Mouse (Mus musculus): ENCODE measurements at regions not wholly inside any gene's neighbourhood (a gene's known extent, or its start where the extent isn't known, plus 50 kb on each side); places are given as distances from the start of the nearest gene placed in this dataset.

DNA sequence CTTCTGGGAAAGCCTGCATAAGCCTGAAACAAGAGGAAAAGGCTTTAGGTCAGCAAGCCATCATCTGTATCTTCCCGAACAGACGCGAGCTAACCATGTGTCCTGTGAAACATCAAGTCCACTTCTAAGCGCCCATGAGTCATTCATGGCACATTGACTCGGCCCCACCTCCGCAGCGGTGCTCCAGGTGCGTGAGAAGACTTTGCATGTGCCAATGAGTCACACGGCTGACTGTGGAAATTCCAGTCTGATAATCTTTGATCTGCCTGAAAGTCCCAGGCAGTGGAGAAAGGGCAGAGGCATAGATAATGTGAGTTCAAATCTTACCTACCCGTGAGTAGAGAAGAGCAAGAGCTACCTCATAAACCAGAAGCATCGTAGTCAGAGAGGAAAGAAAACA lies 137.8 kb downstream of the Pfkfb3 start:
- no peak overlapping the region for H3K4me2 ChIP-seq (replicated peaks; ENCODE audit: low read depth)
- 73% methylated on average over 11 of the region's 11 CpGs for WGBS
- TF ChIP-seq EP300 (optimal IDR thresholded peaks at IDR 0.05) (no peak), CTCF (IDR thresholded peaks at IDR 0.05; ENCODE audit: low read depth) (no peak)
- no peak overlapping the region for H3K27ac ChIP-seq (replicated peaks)
- no peak overlapping the region for H3K4me3 ChIP-seq (ENCODE audit: low read depth, low read length)
- H3K9ac ChIP-seq (ENCODE audit: low read length): no peak overlapping the region
- no peaks in the 10 kb centered on the region for H3K27me3 ChIP-seq (ENCODE audit: control insufficient read depth, insufficient read depth, low read length)
- ATAC-seq (ENCODE audit: low FRiP score, low TSS enrichment) (peak; percentile 82), DNase-seq (ENCODE audit: low spot score) (peak; percentile 33)
- no peaks in the 10 kb centered on the region for H3K9me3 ChIP-seq (ENCODE audit: control insufficient read depth, low read length)
- H3K4me1 ChIP-seq (replicated peaks; ENCODE audit: control insufficient read depth, insufficient read depth): no peaks in the 10 kb centered on the region
- no peaks in the 10 kb centered on the region for H3K36me3 ChIP-seq (ENCODE audit: control insufficient read depth, insufficient read depth, low read length)

DNA sequence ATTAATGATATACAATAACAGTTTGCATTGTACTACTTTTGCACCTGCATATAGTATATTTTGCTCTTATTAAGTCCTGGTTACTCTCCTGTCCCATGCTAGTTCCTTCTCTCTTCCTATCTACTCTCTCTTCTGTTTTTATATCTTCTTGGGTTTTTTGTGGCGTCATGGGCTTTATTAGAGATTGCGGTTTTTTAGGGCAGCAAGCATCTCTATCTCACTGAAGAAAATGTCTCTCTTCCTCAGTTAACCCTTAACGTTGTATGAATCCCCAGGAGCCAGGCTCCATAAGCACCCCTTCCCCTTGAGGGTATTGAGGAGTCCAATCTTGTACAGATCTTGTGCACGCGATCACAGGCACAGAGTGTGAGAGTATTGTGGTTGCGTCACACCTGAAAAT lies 141.4 kb downstream of the Pfkfb3 start:
- Histone ChIP-seq H3K36me3 (ENCODE audit: control insufficient read depth, insufficient read depth, low read length) (no peaks in the 10 kb centered on the region), H3K4me1 (replicated peaks; ENCODE audit: control insufficient read depth, insufficient read depth) (no peaks in the 10 kb centered on the region), H3K4me2 (replicated peaks; ENCODE audit: low read depth) (no peak overlapping the region), H3K9ac (ENCODE audit: low read length) (no peak overlapping the region), H3K27me3 (ENCODE audit: control insufficient read depth, insufficient read depth, low read length) (no peaks in the 10 kb centered on the region), H3K4me3 (ENCODE audit: low read depth, low read length) (no peak overlapping the region), H3K27ac (replicated peaks) (no peak overlapping the region), H3K9me3 (ENCODE audit: control insufficient read depth, low read length) (no peaks in the 10 kb centered on the region)
- 86% methylated on average over 6 of the region's 6 CpGs for WGBS
- DNase-seq (ENCODE audit: low spot score): no peak
- no peak for ATAC-seq (ENCODE audit: low FRiP score, low TSS enrichment)
- no peak for TF ChIP-seq EP300 (optimal IDR thresholded peaks at IDR 0.05)
- TF ChIP-seq CTCF (IDR thresholded peaks at IDR 0.05; ENCODE audit: low read depth): no peak

- no peak for ATAC-seq (ENCODE audit: low FRiP score, low TSS enrichment)
- whole genome bisulfite sequencing: 57% methylated on average over 5 of the region's 6 CpGs
These were observed 145.4 kb downstream of the Pfkfb3 start for GRCm38 (mm10) chr2:11408497-11408896.

GRCm38 (mm10) chr2:11406103-11406615 lies 147.7 kb downstream of the Pfkfb3 start:
- 65% methylated on average over 1 of the region's 1 CpGs for WGBS
- Histone ChIP-seq H3K9me3 (ENCODE audit: control insufficient read depth, low read length) (no peaks in the 10 kb centered on the region), H3K27ac (replicated peaks) (no peak overlapping the region), H3K4me3 (ENCODE audit: low read depth, low read length) (no peak overlapping the region), H3K9ac (ENCODE audit: low read length) (no peak overlapping the region), H3K4me2 (replicated peaks; ENCODE audit: low read depth) (no peak overlapping the region), H3K4me1 (replicated peaks; ENCODE audit: control insufficient read depth, insufficient read depth) (no peaks in the 10 kb centered on the region), H3K36me3 (ENCODE audit: control insufficient read depth, insufficient read depth, low read length) (no peaks in the 10 kb centered on the region), H3K27me3 (ENCODE audit: control insufficient read depth, insufficient read depth, low read length) (no peaks in the 10 kb centered on the region)
- DNase-seq (ENCODE audit: low spot score): no peak
- TF ChIP-seq EP300 (optimal IDR thresholded peaks at IDR 0.05) (no peak), CTCF (IDR thresholded peaks at IDR 0.05; ENCODE audit: low read depth) (no peak)
- ATAC-seq (ENCODE audit: low FRiP score, low TSS enrichment): no peak

More at GRCm38 (mm10) chr2:11408497-11408896, 145.4 kb downstream of the Pfkfb3 start:
- no peak overlapping the region for H3K27ac ChIP-seq (replicated peaks)
- H3K4me1 ChIP-seq (replicated peaks; ENCODE audit: control insufficient read depth, insufficient read depth): no peaks in the 10 kb centered on the region
- DNase-seq (ENCODE audit: low spot score): no peak
- TF ChIP-seq CTCF (IDR thresholded peaks at IDR 0.05; ENCODE audit: low read depth): no peak
- no peak for TF ChIP-seq EP300 (optimal IDR thresholded peaks at IDR 0.05)
- H3K9me3 ChIP-seq (ENCODE audit: control insufficient read depth, low read length): no peaks in the 10 kb centered on the region
- no peaks in the 10 kb centered on the region for H3K27me3 ChIP-seq (ENCODE audit: control insufficient read depth, insufficient read depth, low read length)
- no peaks in the 10 kb centered on the region for H3K36me3 ChIP-seq (ENCODE audit: control insufficient read depth, insufficient read depth, low read length)
- no peak overlapping the region for H3K4me3 ChIP-seq (ENCODE audit: low read depth, low read length)
- H3K9ac ChIP-seq (ENCODE audit: low read length): no peak overlapping the region
- no peak overlapping the region for H3K4me2 ChIP-seq (replicated peaks; ENCODE audit: low read depth)

DNA sequence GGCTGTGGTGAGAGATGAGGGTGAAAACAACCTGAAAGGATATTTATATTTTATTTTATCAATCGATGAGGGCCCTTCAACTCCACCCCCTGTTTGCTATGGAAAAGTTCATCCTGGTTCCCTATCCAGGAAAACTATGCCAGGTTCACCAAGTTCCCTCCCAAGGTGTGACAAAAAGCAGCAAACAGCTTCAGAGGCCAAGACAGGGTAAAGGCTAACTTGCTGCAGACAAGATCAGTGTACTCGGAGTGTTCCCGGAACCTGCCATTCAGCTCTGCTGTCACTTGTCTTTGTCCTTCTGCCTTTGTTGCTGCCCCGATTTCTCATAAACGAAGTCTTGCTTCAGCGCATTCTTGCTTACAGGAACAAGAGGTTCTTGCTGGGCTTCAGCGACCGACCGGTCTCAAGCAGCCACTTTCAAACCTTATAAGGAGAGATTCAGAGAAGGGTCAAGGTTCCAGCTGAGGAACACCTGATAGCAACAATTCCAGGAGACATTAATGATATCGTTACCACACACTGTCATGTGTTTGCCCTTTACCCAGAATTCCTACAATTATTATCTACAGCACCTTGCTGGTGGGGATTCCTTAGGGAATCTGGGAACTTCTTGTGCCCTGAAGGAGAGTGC lies 151.5 kb downstream of the Pfkfb3 start:
- H3K4me1 ChIP-seq (replicated peaks; ENCODE audit: control insufficient read depth, insufficient read depth): no peaks in the 10 kb centered on the region
- H3K27ac ChIP-seq (replicated peaks): no peak overlapping the region
- no peak overlapping the region for H3K4me3 ChIP-seq (ENCODE audit: low read depth, low read length)
- H3K9me3 ChIP-seq (ENCODE audit: control insufficient read depth, low read length): no peaks in the 10 kb centered on the region
- 62% methylated on average over 10 of the region's 10 CpGs for whole genome bisulfite sequencing
- H3K4me2 ChIP-seq (replicated peaks; ENCODE audit: low read depth): no peak overlapping the region
- ATAC-seq (ENCODE audit: low FRiP score, low TSS enrichment) (no peak), DNase-seq (ENCODE audit: low spot score) (no peak)
- H3K9ac ChIP-seq (ENCODE audit: low read length): no peak overlapping the region
- no peaks in the 10 kb centered on the region for H3K27me3 ChIP-seq (ENCODE audit: control insufficient read depth, insufficient read depth, low read length)
- TF ChIP-seq CTCF (IDR thresholded peaks at IDR 0.05; ENCODE audit: low read depth): no peak
- TF ChIP-seq EP300 (optimal IDR thresholded peaks at IDR 0.05): no peak
- H3K36me3 ChIP-seq (ENCODE audit: control insufficient read depth, insufficient read depth, low read length): no peaks in the 10 kb centered on the region

- H3K9ac ChIP-seq (ENCODE audit: low read length): no peak overlapping the region
- DNase-seq (ENCODE audit: low spot score) (no peak), ATAC-seq (ENCODE audit: low FRiP score, low TSS enrichment) (peak; percentile 70; the same call in 1 of the 2 replicates)
- no peaks in the 10 kb centered on the region for H3K27me3 ChIP-seq (ENCODE audit: control insufficient read depth, insufficient read depth, low read length)
- no peak overlapping the region for H3K4me3 ChIP-seq (ENCODE audit: low read depth, low read length)
- TF ChIP-seq EP300 (optimal IDR thresholded peaks at IDR 0.05) (no peak), CTCF (IDR thresholded peaks at IDR 0.05; ENCODE audit: low read depth) (no peak)
- 76% methylated on average over 3 of the region's 3 CpGs for WGBS
- H3K27ac ChIP-seq (replicated peaks): no peak overlapping the region
- H3K9me3 ChIP-seq (ENCODE audit: control insufficient read depth, low read length): no peaks in the 10 kb centered on the region
- no peaks in the 10 kb centered on the region for H3K36me3 ChIP-seq (ENCODE audit: control insufficient read depth, insufficient read depth, low read length)
- H3K4me1 ChIP-seq (replicated peaks; ENCODE audit: control insufficient read depth, insufficient read depth): no peaks in the 10 kb centered on the region
- no peak overlapping the region for H3K4me2 ChIP-seq (replicated peaks; ENCODE audit: low read depth)
These were observed 154.5 kb downstream of the Pfkfb3 start for GRCm38 (mm10) chr2:11399411-11399810.

Measured in stomach, postnatal 0 days (tissue).